Mouse (Mus musculus) 416B (cell line): ENCODE measurements around the gene Nfkbie.

Experiments
- DNase-seq: peaks from one replicate; pipeline ENCODE4 v3.0.0; 2011; ENCODE audit warnings: low read depth

The Nfkbie gene

GRCm38 (mm10) chr17:45559732-45560525, 4.4 kb downstream of the Nfkbie start:
- DNase-seq = no peak

- DNase-seq = no peak
These were observed 7.7 kb downstream of the Nfkbie start for GRCm38 (mm10) chr17:45563216-45563615.

- DNase-seq = peak; percentile 93
These were observed 8.4 kb downstream of the Nfkbie start, which contains the start of gene Slc35b2 for GRCm38 (mm10) chr17:45563655-45564530. Gene Slc35b2 (plus strand): TSS chr17:45563874.

GRCm38 (mm10) chr17:45564531-45565084, 9.1 kb downstream of the Nfkbie start:
- DNase-seq = no peak

- no peak for DNase-seq
These were observed 9.6 kb downstream of the Nfkbie start for GRCm38 (mm10) chr17:45565103-45565502.

- no peak for DNase-seq
These were observed 10.5 kb downstream of the Nfkbie start for GRCm38 (mm10) chr17:45566031-45566359.

GRCm38 (mm10) chr17:45566360-45567161, 11.1 kb downstream of the Nfkbie start:
- peak; percentile 65 for DNase-seq

- DNase-seq = peak; percentile 66
These were observed 11.7 kb downstream of the Nfkbie start for GRCm38 (mm10) chr17:45567162-45567601.

- DNase-seq = no peak
These were observed 13.5 kb downstream of the Nfkbie start for GRCm38 (mm10) chr17:45568990-45569389.

- DNase-seq = no peak
These were observed 14.5 kb downstream of the Nfkbie start for GRCm38 (mm10) chr17:45569999-45570398.

- DNase-seq = peak; percentile 85
These were observed 16.9 kb downstream of the Nfkbie start for GRCm38 (mm10) chr17:45572103-45573086.

- peak; percentile 98 for DNase-seq
These were observed 17.7 kb downstream of the Nfkbie start, which contains the start of gene Hsp90ab1 for GRCm38 (mm10) chr17:45573087-45573779. Gene Hsp90ab1 (minus strand): TSS chr17:45573271.

GRCm38 (mm10) chr17:45573780-45574123, 18.2 kb downstream of the Nfkbie start:
- peak; percentile 97 for DNase-seq

- peak; percentile 78 for DNase-seq
These were observed 18.7 kb downstream of the Nfkbie start for GRCm38 (mm10) chr17:45574129-45574761.

GRCm38 (mm10) chr17:45575123-45575897, 19.8 kb downstream of the Nfkbie start:
- DNase-seq = no peak

- no peak for DNase-seq
These were observed 22.7 kb downstream of the Nfkbie start for GRCm38 (mm10) chr17:45578242-45578641.

GRCm38 (mm10) chr17:45578843-45579242, 23.3 kb downstream of the Nfkbie start:
- peak; percentile 71 for DNase-seq

- no peak for DNase-seq
These were observed 24.1 kb downstream of the Nfkbie start for GRCm38 (mm10) chr17:45579554-45579953.
